Mouse (Mus musculus): ENCODE data around the gene Ano6.

GRCm38 (mm10) chr15:95875898-95876297 is 85.3 kb downstream of the Ano6 start:
- TF ChIP-seq CTCF (IDR thresholded peaks at IDR 0.05; ENCODE audit: low read depth, low read length) (no peak), GATA1 (IDR thresholded peaks at IDR 0.05; ENCODE audit: borderline replicate concordance, low read length) (no peak)
